Mouse (Mus musculus) liver, embryonic 14.5 days (tissue): Measurements from ENCODE around the gene Zbtb22.

Experiments used
- CTCF ChIP-seq: IDR thresholded peaks from 2 replicates; pipeline ENCODE4 v1.5.1; 2016; ENCODE audit warnings: antibody characterized with exemption, low read depth, control low read depth
- EP300 ChIP-seq: IDR thresholded peaks from 2 replicates; pipeline ENCODE4 v1.6.1; 2016; ENCODE audit warnings: antibody characterized with exemption, low read depth

DNA sequence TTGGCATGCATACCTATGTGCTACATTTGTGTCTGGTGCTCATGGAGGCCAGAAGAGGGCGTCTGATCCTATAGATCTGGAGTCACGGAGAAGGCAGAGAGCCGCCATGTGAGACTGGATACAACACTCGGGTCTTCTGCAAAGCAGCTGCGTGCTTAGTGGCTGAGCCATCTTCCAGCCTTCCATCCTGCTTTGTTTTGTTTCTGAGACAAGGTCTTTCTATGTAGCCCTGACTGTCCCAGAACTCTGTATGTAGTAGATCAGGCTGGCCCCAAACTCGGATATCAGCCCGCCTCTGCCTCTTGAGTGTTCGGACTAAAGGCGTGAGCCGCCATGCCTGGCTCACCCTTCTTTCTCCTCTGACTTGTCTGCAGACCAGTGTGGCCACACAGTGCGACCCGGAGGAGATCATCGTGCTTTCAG lies 724 bp upstream of the Zbtb22 start:
- TF ChIP-seq CTCF (peak; percentile 65), EP300 (no peak)
